Mouse (Mus musculus) lung, adult 2 months (tissue): ENCODE results near the gene Shld2.

ENCODE experiments used
- CTCF ChIP-seq: fragments of 200-500 bp; IDR thresholded peaks from 2 replicates; pipeline ENCODE4 v1.5.1; 2011; ENCODE audit warnings: mild to moderate bottlenecking, low read length, control low read depth; ENCODE audit not compliant: insufficient read depth
- POLR2A ChIP-seq: fragments of 200-500 bp; IDR thresholded peaks from 2 replicates; pipeline ENCODE4 v1.6.1; 2011; ENCODE audit warnings: low read depth, mild to moderate bottlenecking, control low read depth, low read length, borderline replicate concordance; ENCODE audit errors: extremely low read depth

- no peak for TF ChIP-seq POLR2A
- TF ChIP-seq CTCF, result no peak
Observed at GRCm38 (mm10) chr14:34290229-34290628, 20.1 kb downstream of the Shld2 start.
